Mouse (Mus musculus): ENCODE data around the gene Mapk3.
"Not testable (repeated sequence)": the region's sequence is repeated elsewhere in the genome, so short reads cannot be mapped to it uniquely, and the experiment has no call there.

The Mapk3 gene

DNA sequence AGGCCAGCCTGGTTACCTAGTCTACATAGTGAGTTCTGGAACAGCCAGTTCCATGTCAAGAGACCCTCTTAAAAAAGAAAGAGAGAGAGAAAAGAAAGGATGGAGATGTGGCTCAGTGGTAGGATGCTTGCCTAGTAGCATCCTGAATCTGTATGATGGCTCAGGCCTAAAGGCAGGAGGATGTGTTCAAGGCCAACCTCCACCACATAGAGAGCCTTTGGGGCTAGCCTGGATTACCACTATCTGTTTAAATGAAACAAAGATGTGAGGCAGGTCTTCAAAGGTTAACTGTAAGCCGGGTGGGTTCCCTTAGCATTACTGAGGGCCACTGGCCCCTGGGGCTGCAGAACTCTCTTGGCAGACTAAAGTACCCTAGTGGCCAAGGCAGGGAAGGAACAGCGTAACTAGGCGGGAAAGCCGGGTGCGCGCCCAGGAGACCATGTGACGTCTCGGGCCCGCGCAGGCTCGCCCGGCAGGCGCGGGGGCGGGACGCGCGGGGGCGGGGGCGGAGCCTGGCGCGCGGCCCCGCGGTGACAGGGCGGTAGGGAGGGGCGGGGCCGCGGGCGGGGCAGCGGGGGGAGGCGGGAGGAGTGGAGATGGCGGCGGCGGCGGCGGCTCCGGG is at the start of gene Mapk3:
Mapk3 (plus strand) TSS at position 552 of the 622 bp plus-strand sequence.
- peak; percentile 90 to 91 for DNase-seq

DNA sequence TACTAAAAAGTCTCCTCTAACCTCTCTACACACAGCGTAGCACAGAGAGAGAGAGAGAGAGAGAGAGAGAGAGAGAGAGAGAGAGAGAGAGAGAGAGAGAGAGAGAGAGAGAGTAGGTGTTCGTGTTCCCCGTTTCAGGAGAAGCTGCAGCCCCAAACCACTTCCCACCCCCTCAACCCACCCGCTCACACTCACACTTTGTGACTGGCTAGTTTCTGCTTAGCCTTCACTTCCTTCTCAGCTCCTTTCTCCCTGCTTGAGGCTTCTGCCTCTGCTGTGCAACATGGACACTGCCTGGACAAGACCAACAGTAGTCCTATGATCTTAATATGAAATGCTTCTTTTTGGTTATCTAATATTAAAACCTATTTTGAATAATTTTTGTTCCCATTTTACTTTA is 49.1 kb upstream of the Mapk3 start:
- DNase-seq = no peak

DNA sequence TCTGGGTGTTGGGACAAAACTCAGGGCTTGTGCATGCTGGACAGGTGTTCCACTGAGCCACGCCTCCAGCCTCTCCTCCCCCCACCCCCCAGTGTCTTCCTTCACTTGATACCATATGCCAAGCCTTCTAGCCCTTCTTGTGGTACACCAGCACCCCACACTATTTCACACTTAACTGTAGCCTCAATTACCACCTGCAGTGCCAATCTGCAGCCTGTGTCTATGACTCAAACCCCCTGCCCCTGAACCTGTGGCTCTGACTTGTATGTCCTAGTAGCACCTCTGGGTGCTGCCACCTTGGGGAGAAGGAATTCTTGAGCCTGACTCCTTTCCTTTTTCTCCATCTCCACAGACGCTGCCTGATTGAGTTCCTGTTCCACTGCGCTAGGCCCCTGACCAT is 47.5 kb upstream of the Mapk3 start:
- no peak for DNase-seq

- DNase-seq = no peak
Measured at GRCm38 (mm10) chr7:126715679-126716078, 43.7 kb upstream of the Mapk3 start.

DNA sequence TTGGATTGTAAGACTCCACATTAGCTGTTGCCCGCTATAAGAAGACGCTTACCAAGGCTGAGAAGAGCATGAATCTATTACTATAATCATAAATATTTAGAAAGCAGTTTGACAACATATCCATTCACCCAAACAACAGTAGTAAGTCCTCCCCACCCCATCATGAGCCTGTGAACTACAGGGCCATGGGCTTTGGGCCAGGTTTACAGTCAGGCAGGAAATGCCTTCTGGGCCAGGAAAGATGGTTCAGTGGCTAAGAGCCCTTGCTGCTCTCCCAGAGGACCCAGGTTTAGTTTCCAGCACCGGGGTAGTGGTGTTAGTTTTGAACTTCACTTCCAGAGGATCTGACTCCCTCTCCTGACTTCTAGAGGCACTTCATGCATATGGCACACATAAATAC is 41.8 kb upstream of the Mapk3 start:
- DNase-seq = no peak

- DNase-seq = no peak
Measured at GRCm38 (mm10) chr7:126718787-126719337, 40.5 kb upstream of the Mapk3 start.

GRCm38 (mm10) chr7:126721635-126722034 is 37.8 kb upstream of the Mapk3 start:
- DNase-seq = no peak

DNA sequence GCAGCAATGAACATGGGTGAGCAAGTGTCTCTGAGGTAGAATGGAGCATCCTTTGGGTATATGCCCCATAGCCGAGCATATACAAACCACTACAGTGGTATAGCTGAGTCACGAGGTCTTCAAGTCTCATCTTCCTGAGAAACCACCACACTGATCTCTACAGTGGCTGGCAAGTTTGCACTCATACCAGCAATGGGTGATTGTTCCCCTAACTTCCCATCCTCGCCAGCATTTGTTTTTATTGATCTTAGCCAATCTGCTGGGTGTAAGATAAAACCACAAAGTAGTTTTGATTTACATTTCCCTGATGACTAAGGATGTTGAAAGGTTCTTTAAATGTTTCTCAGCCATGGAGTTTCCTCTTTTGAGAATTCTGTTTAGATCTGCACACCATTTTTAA is 34.3 kb upstream of the Mapk3 start:
- DNase-seq = no peak

- DNase-seq = no peak
Measured at GRCm38 (mm10) chr7:126725667-126726066, 33.7 kb upstream of the Mapk3 start.

DNA sequence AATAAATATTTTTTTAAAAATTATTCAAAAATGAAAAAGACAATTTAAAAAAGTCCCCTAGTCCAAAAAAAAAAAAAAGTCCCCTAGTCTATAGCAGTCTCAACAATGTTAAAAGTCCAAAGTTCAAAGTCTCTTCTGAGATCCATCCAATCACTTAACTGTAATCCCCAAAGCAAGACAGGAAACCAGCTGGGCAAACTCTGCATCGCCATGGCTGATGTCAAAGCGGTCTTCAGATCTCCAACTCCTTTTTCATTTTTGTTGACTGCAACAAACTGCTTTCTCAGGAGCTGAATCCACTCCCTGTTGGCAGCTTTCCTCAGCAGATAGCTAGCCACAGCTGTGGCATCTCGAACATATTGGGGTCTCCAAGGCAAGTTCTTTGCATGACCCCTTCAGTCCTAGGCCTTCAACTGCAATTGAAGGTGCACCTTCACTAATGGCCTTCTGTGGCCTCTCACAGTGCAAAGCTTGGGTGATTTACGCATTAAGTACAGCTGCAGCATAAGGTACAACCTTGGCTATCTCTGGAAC is 29.1 kb upstream of the Mapk3 start:
- not testable (repeated sequence) for DNase-seq

- no peak for DNase-seq
Measured at GRCm38 (mm10) chr7:126736122-126736521, 23.3 kb upstream of the Mapk3 start.

DNA sequence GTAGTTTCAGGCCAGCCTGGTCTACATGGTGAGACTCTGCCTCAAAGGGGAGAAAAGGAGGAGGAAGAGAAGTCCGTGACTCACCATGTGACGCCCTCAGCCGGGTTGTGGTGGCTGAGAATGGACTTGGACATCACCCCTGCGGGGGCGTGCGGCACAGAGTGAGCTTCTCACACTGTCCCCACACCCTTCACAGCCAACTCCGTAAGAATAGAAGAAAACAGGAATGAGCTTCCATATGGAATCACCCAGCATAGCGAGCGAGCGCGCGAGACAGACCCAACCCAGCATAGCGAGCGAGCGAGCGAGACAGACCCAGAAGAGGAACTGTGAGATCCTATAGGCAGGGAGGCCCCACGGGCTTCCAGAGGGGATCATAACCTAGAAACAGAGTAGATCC is 19.9 kb upstream of the Mapk3 start:
- DNase-seq = no peak

GRCm38 (mm10) chr7:126740132-126740735 is 19.2 kb upstream of the Mapk3 start:
- no peak for DNase-seq

DNA sequence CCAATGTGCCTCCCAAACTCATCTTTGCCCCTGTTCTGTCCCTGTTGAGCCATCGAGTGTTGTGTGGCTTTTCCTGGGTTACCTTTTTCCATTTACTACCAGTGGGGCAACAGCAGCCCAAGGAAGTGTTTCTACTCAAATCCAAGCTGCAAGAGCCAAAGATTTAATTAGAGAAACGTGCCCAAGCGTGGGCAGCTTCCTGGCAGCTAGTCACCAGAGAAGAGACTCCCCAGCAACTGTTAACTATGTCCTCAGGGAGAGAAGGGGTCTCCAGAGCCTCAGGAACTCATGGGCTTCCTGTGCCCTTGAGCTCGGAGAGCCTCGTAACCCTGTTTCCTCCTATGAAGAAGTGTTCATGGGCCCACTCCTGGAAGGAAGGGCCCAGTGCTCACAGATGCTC is 18.4 kb upstream of the Mapk3 start:
- no peak for DNase-seq

DNA sequence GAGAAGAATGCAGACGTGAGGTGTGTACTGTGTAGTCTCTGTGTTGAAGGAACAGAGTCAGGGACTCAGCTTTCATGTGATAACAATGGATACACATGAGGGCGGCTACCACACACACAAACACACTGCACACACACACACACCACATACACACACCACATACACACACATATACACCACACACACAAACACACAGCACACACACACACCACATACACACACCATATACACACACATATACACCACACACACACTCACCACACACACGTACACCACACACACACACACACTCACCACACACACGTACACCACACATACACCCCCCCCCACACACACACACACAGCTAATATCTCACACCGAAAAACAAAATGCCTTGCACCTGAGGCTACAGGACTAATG is 17.9 kb upstream of the Mapk3 start:
- DNase-seq = no peak

GRCm38 (mm10) chr7:126741964-126742482 is 17.4 kb upstream of the Mapk3 start:
- DNase-seq = no peak

- DNase-seq = no peak
Measured at GRCm38 (mm10) chr7:126746066-126746465, 13.3 kb upstream of the Mapk3 start.

GRCm38 (mm10) chr7:126746798-126747197 is 12.6 kb upstream of the Mapk3 start:
- no peak for DNase-seq

DNA sequence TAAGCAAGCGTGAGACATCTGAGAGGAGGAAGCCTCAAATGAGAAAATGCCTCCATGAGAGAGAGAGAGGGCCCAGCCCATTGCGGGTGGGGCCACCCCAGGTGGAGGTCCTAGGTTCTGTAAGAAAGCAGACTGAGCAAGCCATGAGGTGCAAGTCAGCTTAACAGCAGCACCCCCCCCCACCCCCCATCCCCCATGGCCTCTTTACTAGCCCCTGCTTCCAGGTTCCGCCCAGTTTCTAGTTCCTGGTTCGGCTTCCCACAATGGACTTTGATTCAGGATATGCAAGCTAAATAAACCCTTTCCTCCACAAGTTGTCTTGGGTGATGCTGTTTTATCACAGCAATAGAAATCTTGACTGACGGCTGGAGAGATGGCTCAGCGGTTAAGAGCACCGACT is 10.6 kb upstream of the Mapk3 start:
- DNase-seq = no peak

GRCm38 (mm10) chr7:126749582-126750343 is 9.6 kb upstream of the Mapk3 start:
- no peak for DNase-seq

DNA sequence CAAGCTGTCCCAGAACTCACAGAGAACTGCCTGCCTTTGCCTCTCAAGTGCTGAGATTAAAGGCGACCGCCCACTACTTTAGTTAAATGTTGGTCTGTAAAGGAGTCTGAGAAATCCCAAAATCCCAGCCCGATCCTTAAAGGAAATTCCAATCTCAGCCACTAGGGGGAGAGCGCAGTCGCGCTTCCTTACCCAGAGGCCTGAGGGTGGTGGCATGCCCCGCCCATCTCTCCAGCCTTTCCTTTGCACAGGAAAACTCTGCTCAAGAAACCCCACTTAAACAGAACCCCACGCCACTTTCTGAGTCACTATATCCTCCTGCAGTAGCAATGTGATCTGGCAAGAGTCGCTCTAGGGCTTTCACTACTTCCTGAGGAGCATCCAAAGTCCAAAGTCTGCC is 4.5 kb upstream of the Mapk3 start:
- DNase-seq = peak; percentile 73 to 85

- no peak for DNase-seq
Measured at GRCm38 (mm10) chr7:126758539-126758938, 862 bp upstream of the Mapk3 start.

GRCm38 (mm10) chr7:126759672-126760390 is 430 bp downstream of the Mapk3 start:
- no peak for DNase-seq

All from kidney, adult 8-10 months (tissue).